Mouse (Mus musculus) gastrocnemius, adult 18-20 months (tissue): ENCODE data around the gene Pxn. TPM values are rescaled to one million over a fixed set of nuclear protein-coding genes. Genes with fewer than 3 reads are reported as not detected.
"Not testable (repeated sequence)": the region's sequence is repeated elsewhere in the genome, so short reads cannot be mapped to it uniquely, and the experiment has no call there.

Source experiments
- DNase-seq: peaks from one replicate; pipeline ENCODE4 v3.0.0; 2021; ENCODE audit warnings: low spot score
- total RNA-seq, 2 experiments: library from RNA; stranded (reverse); gene quantifications; 2 replicates each; pipeline ENCODE4 v1.2.3; 2021

Pxn gene
- total RNA-seq, 2 experiments from 2014 or later: 87.2 to 94.2 TPM

- peak; percentile 63 for DNase-seq
Observed at GRCm38 (mm10) chr5:115507981-115508858, 1.7 kb downstream of the Pxn start.

- DNase-seq: peak; percentile 82
Observed at GRCm38 (mm10) chr5:115508859-115509147, 2.3 kb downstream of the Pxn start.

GRCm38 (mm10) chr5:115509321-115509761 lies 2.9 kb downstream of the Pxn start:
- DNase-seq: peak; percentile 64

GRCm38 (mm10) chr5:115509790-115510689 lies 3.6 kb downstream of the Pxn start:
- DNase-seq: no peak

GRCm38 (mm10) chr5:115512375-115512774 lies 5.9 kb downstream of the Pxn start:
- DNase-seq: peak; percentile 43

- no peak for DNase-seq
Observed at GRCm38 (mm10) chr5:115513246-115513645, 6.8 kb downstream of the Pxn start.

GRCm38 (mm10) chr5:115513721-115514120 lies 7.2 kb downstream of the Pxn start:
- no peak for DNase-seq

- DNase-seq: no peak
Observed at GRCm38 (mm10) chr5:115514346-115514745, 7.9 kb downstream of the Pxn start.

- peak; percentile 77 for DNase-seq
Observed at GRCm38 (mm10) chr5:115514896-115515587, 8.6 kb downstream of the Pxn start.

- no peak for DNase-seq
Observed at GRCm38 (mm10) chr5:115516081-115516907, 9.8 kb downstream of the Pxn start.

- DNase-seq: no peak
Observed at GRCm38 (mm10) chr5:115516908-115517307, 10.4 kb downstream of the Pxn start.

- no peak for DNase-seq
Observed at GRCm38 (mm10) chr5:115517501-115517900, 11.0 kb downstream of the Pxn start.

GRCm38 (mm10) chr5:115518214-115518613 lies 11.7 kb downstream of the Pxn start:
- not testable (repeated sequence) for DNase-seq

- peak; percentile 48 for DNase-seq
Observed at GRCm38 (mm10) chr5:115520325-115520869, 13.9 kb downstream of the Pxn start.

GRCm38 (mm10) chr5:115521553-115522461 lies 15.3 kb downstream of the Pxn start:
- peak; percentile 52 for DNase-seq

GRCm38 (mm10) chr5:115522531-115522930 lies 16.1 kb downstream of the Pxn start:
- DNase-seq: no peak

GRCm38 (mm10) chr5:115522981-115523499 lies 16.6 kb downstream of the Pxn start:
- DNase-seq: no peak

GRCm38 (mm10) chr5:115523971-115524370 lies 17.5 kb downstream of the Pxn start:
- no peak for DNase-seq

- DNase-seq: no peak
Observed at GRCm38 (mm10) chr5:115524471-115524870, 18.0 kb downstream of the Pxn start.
